In genomic region chr5:51412303-51413117, GRCm38 (mm10) we compare ENCODE assay signal across 10 mouse cellular contexts.
DNase-seq lines count a peak whose midpoint lies in the region; ATAC-seq lines count a peak whose summit lies in the region.
"Had no signal": no experiment of that assay in that cellular context is flagged by ENCODE, and none has a peak within 500 bp of the region (broad histone marks: within the 10 kb centered on the region; RNA-seq: fewer than 3 reads in every experiment).

No protein-coding gene starts in this region.

- peak overlapping the region; percentile 46 to 73 for H3K27ac ChIP-seq in heart, embryonic 14.5 days (replicated peaks in 1 of 2; ENCODE audit: control insufficient read depth in 1 of 2, insufficient read depth in 1 of 2, low read depth in 2 of 2, low read length in 2 of 2)
- H3K27ac ChIP-seq in kidney, embryonic 16.5 days (ENCODE audit: low read length), result peak overlapping the region; percentile 19
- H3K27ac ChIP-seq in neural tube, embryonic 15.5 days (replicated peaks), result no peak overlapping the region
- H3K27ac ChIP-seq: liver, embryonic 15.5 days had no signal

- no peaks in the 10 kb centered on the region for H3K9me3 ChIP-seq in heart, embryonic 14.5 days (ENCODE audit: control insufficient read depth, low read length)
- H3K9me3 ChIP-seq in kidney, embryonic 16.5 days (ENCODE audit: low read length), result no peaks in the 10 kb centered on the region
- H3K9me3 ChIP-seq in neural tube, embryonic 15.5 days (replicated peaks), result no peaks in the 10 kb centered on the region
- H3K9me3 ChIP-seq: liver, embryonic 15.5 days had no signal

- H3K4me1 ChIP-seq in heart, embryonic 14.5 days (ENCODE audit: control insufficient read depth in 2 of 2, insufficient read depth in 2 of 2, low read length in 2 of 2), result peaks cover 0 to 4% of the 10 kb centered on the region in 2 experiments; a peak in 1 of 4 replicates
- H3K4me1 ChIP-seq in kidney, embryonic 16.5 days (ENCODE audit: insufficient read depth, low read length), result no peaks in the 10 kb centered on the region
- peaks cover 9% of the 10 kb centered on the region; the same call in 1 of the 2 replicates for H3K4me1 ChIP-seq in neural tube, embryonic 15.5 days
- H3K4me1 ChIP-seq: liver, embryonic 15.5 days had no signal

- peak overlapping the region; percentile 57 for H3K4me2 ChIP-seq in heart, embryonic 14.5 days (ENCODE audit: low read length)
- H3K4me2 ChIP-seq in kidney, embryonic 16.5 days (replicated peaks; ENCODE audit: low read depth, low read length), result peak overlapping the region; percentile 24; the same call in 1 of the 2 replicates
- peak overlapping the region; percentile 35 for H3K4me2 ChIP-seq in neural tube, embryonic 15.5 days
- H3K4me2 ChIP-seq: liver, embryonic 15.5 days had no signal

- 31% methylated on average over 12 of the region's 12 CpGs for WGBS in heart, embryonic 14.5 days
- 35% methylated on average over 12 of the region's 12 CpGs for WGBS in kidney, embryonic 16.5 days
- WGBS in neural tube, embryonic 15.5 days, result 15% methylated on average over 12 of the region's 12 CpGs

- H3K36me3 ChIP-seq in heart, embryonic 14.5 days (ENCODE audit: control insufficient read depth, insufficient read depth, low read length), result no peaks in the 10 kb centered on the region
- H3K36me3 ChIP-seq in kidney, embryonic 16.5 days (ENCODE audit: insufficient read depth, low read length), result no peaks in the 10 kb centered on the region
- no peaks in the 10 kb centered on the region for H3K36me3 ChIP-seq in neural tube, embryonic 15.5 days
- H3K36me3 ChIP-seq: liver, embryonic 15.5 days had no signal

- ATAC-seq in frontal cortex, adult (ENCODE audit: low TSS enrichment), result 0 out of 2 replicates have a peak, but pooled peaks have one; percentile 16
- no peak for ATAC-seq in heart, embryonic 14.5 days (ENCODE audit: insufficient number of reproducible peaks, insufficient read depth, low FRiP score, low read depth)
- ATAC-seq in kidney, embryonic 16.5 days (ENCODE audit: low FRiP score, low TSS enrichment), result peak; percentile 82; the same call in 1 of the 2 replicates
- peak; percentile 76 for ATAC-seq in neural tube, embryonic 15.5 days (ENCODE audit: low FRiP score)
- ATAC-seq: inflammation-experienced regulatory T-cells, adult 6 months had no signal

- H3K27me3 ChIP-seq in heart, embryonic 14.5 days (ENCODE audit: control insufficient read depth, insufficient read depth, low read length), result no peaks in the 10 kb centered on the region
- no peaks in the 10 kb centered on the region for H3K27me3 ChIP-seq in kidney, embryonic 16.5 days (ENCODE audit: insufficient read depth, low read length)
- no peaks in the 10 kb centered on the region for H3K27me3 ChIP-seq in neural tube, embryonic 15.5 days (replicated peaks)
- H3K27me3 ChIP-seq: liver, embryonic 15.5 days had no signal

- H3K4me3 ChIP-seq in heart, embryonic 14.5 days (ENCODE audit: control insufficient read depth in 1 of 2, insufficient read depth in 1 of 2, low read depth in 1 of 2, low read length in 2 of 2), result peak overlapping the region; percentile 28 to 40; a peak in 3 of 4 replicates
- no peak overlapping the region for H3K4me3 ChIP-seq in kidney, embryonic 16.5 days (ENCODE audit: low read length)
- no peak overlapping the region for H3K4me3 ChIP-seq in neural tube, embryonic 15.5 days (replicated peaks)
- H3K4me3 ChIP-seq: liver, embryonic 15.5 days had no signal

- DNase-seq in frontal cortex, postnatal 10 days (ENCODE audit: low spot score in 2 of 2), result no peak
- no peak for DNase-seq in lung, postnatal 14 days
- DNase-seq in adrenal gland, postnatal 25 days, result no peak
- DNase-seq in testis, postnatal 10 days (ENCODE audit: low spot score), result no peak

- H3K9ac ChIP-seq in heart, embryonic 14.5 days (ENCODE audit: low read length), result peak overlapping the region; percentile 60
- H3K9ac ChIP-seq in kidney, embryonic 16.5 days (replicated peaks; ENCODE audit: low read length), result no peak overlapping the region
- H3K9ac ChIP-seq in neural tube, embryonic 15.5 days (replicated peaks), result no peak overlapping the region
- H3K9ac ChIP-seq: liver, embryonic 15.5 days had no signal

Comparison
In these comparisons a context has a peak if more than half of its experiments do, and no peak if none do; other contexts are left out.
1. H3K4me3 ChIP-seq: peak in heart, embryonic 14.5 days (2 of 2); none in kidney, embryonic 16.5 days (single experiment) and neural tube, embryonic 15.5 days (single experiment).
2. Peak in every context shown above with its lines, with median percentiles within 50 percentile points of each other: H3K4me2 ChIP-seq.